Mouse (Mus musculus) embryo, embryonic 11.5 days (tissue): ENCODE data around the gene Mbl2.
A peak's percentile ranks its signal among the peaks of the same experiment; 100 is the strongest.
"Not testable (repeated sequence)": the region's sequence is repeated elsewhere in the genome, so short reads cannot be mapped to it uniquely, and the experiment has no call there.

Source experiments
- DNase-seq: peaks from one replicate; pipeline ENCODE4 v3.0.0-alpha.2; 2012; ENCODE audit warnings: low read depth, low spot score

The Mbl2 gene

DNA sequence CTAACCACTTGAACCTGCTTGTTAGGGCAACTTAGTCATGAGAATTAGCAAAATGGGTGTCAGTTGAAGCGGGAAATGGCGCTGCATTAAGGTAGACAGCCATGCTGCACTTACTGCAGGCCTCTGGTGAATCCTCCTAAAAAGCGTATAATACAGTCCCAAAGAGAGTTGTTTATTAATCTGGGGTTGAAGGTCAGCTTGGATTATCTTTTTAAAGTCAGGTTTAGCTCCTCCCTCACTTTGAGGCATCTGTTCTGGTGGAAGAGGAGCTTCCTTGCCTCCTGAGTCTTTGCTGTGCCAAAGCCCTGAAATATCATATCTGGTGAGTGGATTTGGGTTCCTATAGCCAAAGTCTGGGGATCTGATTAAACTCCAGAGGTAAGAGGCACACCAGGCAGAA is at the start of gene Mbl2:
Gene Mbl2, plus strand, starts transcription at position 252 of the 400 bp plus-strand sequence.
- no peak for DNase-seq

DNA sequence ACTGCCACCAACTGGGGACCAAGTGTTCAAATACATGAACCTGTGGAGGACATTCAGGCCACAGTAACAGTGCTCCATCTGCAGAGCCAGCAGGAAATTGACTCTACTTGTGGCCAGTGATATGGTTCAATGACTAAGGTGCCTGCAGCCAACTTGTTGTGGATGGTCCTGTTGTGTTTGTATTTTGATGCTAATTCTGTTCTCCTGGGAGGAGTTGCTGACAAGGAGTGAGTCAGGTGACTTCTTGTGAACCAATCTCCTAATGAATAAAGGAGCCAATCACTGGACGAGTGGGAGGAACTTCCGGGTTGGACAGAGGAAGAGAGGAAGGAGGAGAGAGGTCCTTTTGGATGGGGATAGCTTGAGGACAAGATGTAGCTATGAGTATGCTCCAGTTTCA is 47.2 kb upstream of the Mbl2 start:
- DNase-seq: no peak

DNA sequence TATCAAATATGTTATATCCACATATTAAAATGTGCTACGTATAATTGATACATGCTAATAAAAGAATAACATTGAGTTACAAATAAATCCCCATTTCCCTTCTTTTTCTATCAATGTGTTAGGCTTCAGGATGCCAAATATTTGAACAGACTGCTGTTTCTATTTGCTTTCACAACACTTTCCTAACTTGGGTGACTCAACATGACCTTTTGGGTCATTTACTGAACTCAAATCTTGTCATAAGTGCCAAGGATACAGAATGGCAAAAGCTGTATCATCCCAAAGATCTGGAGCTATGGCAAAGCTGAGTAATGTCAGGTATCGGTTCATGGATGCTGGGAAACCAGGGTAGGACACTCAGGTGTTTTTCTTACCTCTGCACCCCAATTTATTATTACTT is 45.5 kb upstream of the Mbl2 start:
- DNase-seq: no peak

DNA sequence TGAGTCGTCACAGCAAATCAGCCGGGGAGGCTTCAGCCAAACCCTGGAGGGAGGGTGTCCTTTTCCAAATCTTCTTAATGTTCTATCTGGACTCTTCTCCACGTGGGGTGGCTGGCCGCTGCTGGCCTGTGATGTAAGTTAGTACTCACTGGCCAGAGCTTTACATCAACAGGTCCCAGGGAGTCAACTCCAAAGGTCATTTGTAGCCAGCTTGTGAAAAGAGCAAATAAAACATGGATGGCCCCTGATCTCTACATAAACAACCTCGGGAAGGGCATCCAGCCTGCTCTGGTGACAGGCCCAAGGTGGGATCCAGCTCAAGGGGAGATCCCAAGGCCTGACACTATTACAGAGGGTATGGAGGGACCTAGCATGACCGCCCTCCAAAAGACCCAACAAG is 37.7 kb upstream of the Mbl2 start:
- no peak for DNase-seq

DNA sequence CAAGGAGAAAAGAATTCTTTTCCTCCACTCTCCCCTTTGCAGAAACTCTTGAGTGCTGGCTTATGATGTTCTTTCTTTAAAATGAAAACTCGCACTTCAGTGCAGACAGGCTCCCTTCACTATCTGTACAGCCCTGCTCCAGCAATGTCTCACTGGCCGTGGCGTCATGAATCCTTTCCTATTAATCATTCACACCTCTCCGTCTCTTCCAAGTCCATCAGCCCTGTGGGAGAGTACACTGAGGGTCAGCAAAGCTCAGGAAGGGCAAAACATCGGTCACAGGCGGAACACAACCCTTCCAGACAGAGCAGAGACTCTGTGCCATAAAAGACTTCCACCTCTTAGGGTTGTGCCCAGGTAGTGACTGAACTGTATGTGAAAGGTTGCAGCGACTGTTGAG is 30.6 kb upstream of the Mbl2 start:
- no peak for DNase-seq

DNA sequence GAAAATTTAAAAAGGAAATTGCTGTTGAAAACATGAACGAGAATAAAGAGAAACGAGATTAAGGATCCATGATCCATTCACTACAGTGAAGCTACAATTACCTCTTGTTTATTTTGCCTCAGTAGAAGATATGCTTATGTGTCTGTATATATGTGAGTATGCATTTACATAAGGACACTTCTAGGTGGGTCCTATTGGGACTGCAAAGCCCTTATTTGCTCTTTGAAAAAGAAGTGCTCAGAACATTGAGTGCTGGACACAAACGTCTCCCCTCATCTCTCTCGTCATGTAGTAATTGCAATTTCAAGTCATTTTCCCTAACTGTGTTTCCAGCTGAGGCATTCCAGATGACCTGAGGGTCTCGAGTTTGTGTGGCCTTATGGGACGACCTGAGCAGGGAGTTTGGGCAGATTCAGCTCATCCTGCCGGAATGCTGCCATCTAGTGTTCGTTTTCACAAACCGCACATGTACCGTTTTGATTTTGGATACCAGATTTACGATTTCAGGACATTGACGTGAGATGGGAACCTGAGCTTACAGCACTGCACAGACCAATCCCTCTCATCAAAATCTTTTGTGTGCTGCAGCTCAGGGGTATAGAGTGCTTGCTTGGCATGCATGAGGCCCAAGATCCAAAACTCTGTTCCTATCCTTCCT is 27.5 kb upstream of the Mbl2 start:
- DNase-seq: peak; percentile 65

DNA sequence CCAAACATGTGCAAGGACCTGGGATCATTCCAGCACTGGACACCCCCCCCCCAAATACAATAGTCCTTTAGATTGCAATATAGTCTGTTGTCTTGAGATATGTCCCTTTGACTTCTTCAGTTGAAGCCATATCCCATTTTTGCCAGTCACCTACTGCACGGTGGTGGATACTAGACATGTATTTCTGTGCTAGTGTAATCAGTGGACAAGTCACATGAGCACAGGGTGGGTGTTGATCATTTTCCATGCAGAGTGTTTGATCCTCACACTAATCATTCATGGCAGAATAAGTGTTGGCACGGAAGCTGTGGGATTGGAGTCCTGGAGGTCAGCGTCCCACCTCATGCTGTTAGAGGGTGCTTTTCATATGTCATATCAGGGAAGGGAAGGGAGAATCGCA is 26.9 kb upstream of the Mbl2 start:
- DNase-seq: no peak

DNA sequence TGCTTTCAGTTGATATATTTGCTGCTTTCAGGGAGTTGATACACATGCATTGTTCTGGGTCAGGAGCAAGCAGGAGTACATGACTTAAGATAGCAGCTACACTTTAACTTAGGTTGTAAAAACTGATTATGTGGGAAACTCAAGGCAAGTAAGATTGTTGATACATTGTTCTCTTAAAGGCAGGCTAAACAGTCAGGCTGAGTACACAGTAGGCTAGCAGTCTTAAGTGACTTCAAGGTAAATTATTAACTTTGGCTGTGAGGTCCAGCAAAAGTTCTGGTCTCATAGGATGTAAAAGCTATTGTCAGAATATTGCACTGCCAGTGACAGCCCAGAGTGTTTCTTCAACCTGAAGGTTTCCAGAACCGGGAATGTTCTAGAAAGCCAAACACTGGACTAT is 25.8 kb upstream of the Mbl2 start:
- DNase-seq: no peak

DNA sequence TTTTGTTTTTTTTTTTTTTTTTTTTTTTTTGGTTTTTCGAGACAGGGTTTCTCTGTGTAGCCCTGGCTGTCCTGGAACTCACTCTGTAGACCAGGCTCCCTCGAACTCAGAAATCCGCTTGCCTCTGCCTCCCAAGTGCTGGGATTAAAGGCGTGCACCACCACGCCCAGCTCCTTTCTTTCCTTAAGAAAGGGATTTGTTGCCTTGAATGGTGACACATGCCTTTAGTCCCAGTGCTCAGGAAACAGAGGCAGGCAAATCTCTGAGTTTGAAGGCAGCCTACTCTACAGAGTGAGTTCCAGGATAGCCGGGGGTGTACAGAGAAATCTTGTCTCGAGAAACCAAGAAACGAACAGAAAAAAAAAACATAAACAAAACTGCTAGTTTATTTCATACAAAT is 23.7 kb upstream of the Mbl2 start:
- not testable (repeated sequence) for DNase-seq

DNA sequence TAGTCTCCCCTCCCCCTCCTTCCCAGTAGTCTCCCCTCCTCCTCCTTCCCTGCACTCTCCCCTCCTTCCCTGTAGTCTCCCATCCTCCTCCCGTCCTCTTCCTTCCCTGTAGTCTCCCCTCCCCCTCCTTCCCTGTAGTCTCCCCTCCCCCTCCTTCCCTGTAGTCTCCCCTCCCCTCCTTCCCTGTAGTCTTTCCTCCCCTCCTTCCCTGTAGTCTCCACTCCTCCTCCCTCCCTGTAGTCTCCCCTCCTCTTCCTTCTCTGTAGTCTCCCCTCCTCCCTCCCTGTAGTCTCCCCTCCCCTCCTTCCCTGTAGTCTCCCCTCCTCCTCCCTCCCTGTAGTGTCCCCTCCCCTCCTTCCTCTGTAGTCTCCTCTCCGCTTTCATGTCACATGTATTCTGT is 18.7 kb upstream of the Mbl2 start:
- no peak for DNase-seq

DNA sequence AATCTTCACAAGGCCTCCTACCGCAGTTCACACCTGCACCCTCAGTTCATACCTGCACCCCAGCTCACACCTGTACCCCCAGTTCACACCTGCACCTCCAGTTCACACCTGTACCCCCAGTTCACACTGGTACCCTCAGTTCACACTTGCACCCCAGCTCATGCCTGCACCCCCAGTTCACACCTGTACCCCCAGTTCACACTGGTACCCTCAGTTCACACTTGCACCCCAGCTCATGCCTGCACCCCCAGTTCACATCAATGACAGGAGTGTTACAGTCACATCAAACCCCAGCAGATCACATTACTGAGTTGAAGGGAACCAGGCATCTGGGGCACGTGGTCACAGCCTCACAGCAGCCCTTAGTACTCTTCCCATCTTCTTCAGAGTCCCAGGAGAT is 17.0 kb upstream of the Mbl2 start:
- DNase-seq: not testable (repeated sequence)

DNA sequence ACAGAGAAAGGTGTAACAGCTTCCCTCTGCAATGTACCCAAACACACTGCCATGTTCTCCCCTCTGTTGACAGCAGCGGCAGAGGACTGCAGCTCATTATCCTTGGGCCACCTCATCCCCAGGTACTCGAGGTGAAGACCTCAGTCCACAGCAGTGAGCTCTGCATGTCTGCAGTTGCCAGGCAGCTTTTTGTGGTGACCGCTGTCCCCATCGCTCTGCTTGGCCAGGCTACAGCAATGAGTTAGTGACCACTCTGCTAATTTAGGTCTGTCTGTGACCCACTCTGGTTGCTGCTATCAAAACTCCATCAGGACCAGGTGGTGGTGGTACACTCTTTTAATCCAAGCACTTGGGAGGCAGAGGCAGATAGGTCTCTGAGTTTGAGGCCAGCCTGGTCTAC is 16.6 kb upstream of the Mbl2 start:
- DNase-seq: no peak

DNA sequence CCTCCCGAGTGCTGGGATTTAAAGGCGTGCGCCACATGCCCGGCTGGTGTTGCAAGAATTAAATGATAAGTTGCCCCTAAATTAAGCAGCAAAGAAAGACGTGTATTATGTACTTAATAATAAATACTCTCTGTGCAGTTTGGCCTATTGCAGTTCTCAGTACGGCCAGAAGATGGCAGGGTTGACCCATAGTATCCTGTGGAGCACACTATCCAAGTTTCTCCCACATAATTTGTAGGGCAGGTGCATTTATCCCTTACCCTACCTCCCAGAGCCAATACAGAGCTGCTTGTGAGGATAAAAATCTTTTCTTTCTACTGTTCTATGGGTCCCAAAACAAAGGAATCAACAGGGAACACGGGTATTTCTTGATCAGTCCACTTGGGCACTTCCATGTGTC is 15.4 kb upstream of the Mbl2 start:
- DNase-seq: peak; percentile 44

DNA sequence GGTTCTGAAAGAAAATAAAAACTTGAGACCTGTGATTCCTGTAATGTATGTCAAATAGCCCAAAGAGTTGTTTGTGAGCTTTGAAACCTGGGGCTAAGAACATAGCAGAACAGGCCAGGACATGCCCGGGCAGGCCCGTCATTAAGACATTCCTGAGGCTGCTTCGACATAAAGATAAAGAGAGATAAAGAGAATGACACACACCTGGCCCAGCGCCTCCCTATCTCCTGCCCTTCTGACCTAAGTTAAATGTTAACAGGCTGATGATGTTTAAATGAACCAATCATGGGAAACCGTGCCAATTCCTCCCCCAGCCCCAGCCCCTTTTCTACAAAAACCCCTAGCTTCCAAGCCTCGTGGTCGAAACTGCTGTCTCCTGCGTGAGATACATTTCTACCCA is 10.1 kb upstream of the Mbl2 start:
- not testable (repeated sequence) for DNase-seq

DNA sequence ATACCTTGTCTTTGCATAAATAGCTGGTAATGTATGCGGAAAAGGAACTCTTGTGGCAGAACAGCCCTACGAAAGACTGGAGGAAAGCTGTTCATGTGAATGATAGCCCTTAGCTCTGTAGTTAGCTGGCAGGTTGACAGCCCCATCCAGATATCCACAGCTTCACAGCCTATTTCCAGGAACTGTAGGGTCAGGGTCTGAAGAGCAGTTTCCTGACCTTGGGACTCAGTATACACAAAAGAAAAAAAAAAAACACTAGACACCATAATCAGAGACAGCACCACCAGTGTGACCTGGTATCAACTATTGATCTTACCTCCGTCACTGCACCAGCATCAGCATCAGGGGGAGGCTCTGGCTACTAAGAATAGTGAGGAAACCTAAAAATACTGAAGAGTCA is 3.3 kb upstream of the Mbl2 start:
- DNase-seq: no peak

DNA sequence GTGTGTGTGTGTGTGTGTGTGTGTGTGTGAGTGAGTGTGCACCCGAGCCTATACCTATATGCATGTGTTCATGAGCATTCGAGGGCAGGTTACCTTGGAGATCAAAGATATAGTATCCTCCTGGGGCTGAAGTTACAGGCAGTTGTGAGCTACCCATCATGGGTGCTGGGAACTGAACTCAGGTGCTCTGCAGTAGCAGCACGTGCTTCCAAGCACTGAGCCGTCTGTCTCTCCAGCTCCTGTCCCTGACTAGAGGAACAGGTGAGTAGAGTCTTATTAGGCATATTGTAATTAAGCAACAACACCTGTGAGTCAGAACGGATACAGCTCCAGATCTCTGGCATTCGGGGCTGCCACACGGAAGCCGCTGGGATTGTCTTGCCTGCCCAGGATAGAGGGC is 1.7 kb downstream of the Mbl2 start:
- no peak for DNase-seq

DNA sequence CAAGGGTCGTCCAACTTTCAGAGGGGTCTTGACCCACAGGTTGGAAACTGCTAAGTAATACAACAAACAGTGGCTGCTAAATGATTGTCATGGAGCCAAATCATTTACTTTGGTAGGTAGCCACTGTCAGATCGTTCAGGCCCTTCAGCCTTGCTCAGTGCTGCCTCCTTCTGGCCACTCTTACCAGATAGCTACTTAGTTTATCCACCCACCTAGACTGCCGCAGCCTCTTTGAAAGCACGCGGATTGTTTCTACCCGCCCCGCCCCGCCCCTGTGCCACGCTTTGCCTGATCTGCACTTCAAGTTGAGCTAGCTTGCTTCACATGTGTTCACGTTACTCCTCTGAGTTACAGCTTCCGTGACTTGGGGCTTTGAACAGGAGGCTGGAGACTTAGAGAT is 14.6 kb downstream of the Mbl2 start:
- DNase-seq: no peak

DNA sequence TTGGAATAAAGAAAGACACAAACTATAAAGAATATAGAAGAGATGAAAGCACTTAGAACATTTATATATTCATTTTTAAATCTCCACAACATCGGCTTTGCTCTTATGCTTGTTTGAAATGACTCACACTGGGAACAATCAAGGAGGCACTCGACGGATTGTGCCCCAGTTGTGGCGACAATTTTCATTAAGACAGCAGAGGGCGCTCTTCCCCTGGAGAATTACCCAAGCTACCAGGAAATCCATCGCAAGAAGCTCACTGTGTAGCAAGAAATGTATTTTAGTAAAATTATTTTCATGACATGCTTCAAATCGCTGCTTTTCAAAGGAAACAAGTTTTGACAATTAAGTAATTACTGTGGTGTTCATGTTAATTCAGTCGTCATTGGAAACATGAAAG is 16.1 kb downstream of the Mbl2 start:
- DNase-seq: peak; percentile 58

DNA sequence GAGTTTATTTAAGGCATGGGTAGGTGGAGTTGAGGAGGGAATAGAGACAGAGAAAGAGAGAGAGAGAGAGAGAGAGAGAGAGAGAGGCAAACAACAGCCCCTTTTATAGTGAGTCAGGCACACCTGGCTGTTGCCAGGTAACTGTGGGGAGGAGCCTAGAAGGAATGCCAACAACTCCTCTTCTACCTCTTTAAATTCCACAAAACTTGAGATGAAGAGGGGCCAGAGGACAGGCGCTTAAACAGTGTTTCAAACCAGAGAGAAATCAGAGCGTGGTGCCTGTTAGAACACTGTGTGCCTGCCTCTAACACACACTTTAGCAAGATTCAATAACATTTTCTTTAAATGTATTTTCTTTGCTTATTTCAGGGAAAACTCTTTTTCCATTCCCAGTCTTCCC is 19.5 kb downstream of the Mbl2 start:
- DNase-seq: no peak

DNA sequence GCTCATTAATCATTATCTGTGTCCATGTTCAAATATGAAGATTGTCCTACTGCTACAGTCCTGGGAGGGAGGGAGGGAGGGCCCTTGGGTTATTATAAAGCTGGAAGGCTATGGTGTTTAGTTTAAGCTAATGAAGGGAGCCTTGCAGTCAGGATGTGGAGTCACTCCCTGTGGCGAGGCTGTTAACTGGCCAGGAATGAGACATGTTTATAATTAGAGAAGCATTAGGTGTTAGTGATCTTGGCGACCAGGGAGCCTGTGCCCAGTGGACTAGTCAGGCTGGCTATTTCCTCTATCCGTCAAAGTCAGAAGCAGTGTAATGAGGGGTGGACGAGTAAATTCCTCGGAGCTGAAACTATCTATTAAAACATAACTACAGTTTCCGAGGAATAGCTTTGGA is 23.6 kb downstream of the Mbl2 start:
- DNase-seq: no peak

DNA sequence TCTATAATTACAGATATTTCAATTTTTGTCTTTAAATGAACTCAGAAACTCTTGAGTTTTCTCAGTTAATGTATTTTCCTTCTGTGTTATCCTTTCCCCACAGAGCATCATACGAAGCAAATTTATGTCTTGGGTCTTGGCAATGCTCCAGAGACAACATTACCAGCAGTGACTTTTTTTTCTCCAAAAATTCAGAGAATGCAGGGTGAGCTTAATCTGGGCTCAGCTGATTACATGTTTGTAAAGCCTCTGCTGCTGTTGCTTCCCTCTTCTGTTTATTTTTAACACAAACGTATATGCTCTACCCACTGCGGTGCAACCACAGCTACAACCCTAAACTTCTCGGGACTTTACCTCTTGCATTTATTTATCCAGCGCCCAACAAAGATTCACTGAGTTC is 48.4 kb downstream of the Mbl2 start:
- no peak for DNase-seq

DNA sequence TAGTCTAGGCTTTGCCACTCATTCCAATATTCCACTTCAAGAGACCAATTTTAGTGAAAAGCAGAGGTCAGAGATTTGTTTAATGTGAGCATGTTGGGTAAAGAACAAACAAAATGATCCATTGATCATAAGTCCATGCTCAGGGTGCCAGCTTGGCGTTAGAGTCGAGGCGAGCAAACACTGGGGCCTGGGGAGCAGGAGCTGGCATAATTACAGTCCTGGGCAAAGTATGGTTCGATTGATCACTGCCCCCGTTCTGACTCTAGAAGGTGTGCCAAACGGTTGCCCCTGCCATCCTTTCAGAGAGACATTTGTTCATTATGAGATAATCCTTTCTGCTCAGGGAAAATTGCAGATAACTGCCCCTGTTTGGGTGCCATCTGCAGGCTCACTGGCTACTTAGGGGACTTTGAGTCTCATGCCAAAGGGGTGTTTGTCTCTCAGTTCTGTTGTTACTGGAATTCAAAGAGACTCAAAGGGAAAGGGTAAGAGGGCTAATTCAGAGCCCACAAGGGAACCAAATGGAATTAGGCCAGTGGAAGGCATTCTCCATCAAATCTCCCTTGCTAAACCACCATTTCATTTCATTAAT is 55.3 kb downstream of the Mbl2 start:
- no peak for DNase-seq
